Mouse (Mus musculus) brown adipose tissue, adult 24 weeks (tissue): Measurements from ENCODE around the gene Ube3c. TPM values are rescaled to one million over a fixed set of nuclear protein-coding genes. Genes with fewer than 3 reads are reported as not detected.
"Not testable (repeated sequence)": the region's sequence is repeated elsewhere in the genome, so short reads cannot be mapped to it uniquely, and the experiment has no call there.

Experiments used
- H3K27ac ChIP-seq: fragments of 200-500 bp; replicated peaks from 2 replicates; pipeline ENCODE4 v1.5.1; 2012; ENCODE audit warnings: low read depth, mild to moderate bottlenecking, low read length
- H3K4me1 ChIP-seq: fragments of 200-500 bp; 2 replicates; pipeline ENCODE4 v1.6.1; 2012; ENCODE audit warnings: low read length, mixed read lengths; ENCODE audit not compliant: control insufficient read depth, insufficient read depth, insufficient read length
- H3K4me3 ChIP-seq: fragments of 200-500 bp; 2 replicates; pipeline ENCODE4 v1.5.1; 2012; ENCODE audit warnings: low read depth, mild to moderate bottlenecking, low read length, moderate library complexity; ENCODE audit not compliant: insufficient read depth
- polyA plus RNA-seq: library from polyadenylated mRNA; stranded (reverse); fragments of >200 nt; gene quantifications from 2 replicates; pipeline ENCODE4 v1.2.4, GENCODE M21; 2012; ENCODE audit not compliant: missing spikeins, insufficient read depth, insufficient read length

Gene Ube3c
- 18.5 and 22.0 TPM in 2 replicates for polyA plus RNA-seq

DNA sequence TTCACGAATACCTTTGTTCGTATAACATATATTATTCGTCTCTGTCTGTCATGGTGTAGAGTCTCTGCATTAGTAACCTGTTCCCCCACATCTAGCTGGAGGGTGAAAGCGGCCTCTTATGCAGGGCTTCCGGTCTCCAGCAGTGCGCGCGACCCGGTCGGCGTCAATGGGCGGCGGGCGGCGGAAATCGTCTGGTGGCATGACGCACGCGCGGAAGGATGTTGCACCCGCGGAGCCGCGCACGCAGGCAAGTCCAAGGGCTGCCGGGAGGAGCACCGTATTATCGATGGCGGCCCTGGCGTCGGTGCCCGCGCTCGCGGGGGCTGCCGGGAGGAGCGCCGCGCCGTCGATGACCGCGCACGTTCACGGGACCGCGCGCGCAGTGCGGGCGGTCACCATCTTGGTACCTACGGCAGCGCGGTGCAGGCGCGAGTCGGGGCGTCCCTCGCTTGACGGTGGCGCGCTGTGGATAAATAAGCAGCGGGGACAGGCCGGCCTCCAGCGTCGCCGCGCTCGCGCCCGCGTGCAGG, at the start of gene Ube3c:
Gene Ube3c (plus strand): TSS at position 395 of the 530 bp plus-strand sequence.
- Histone ChIP-seq H3K27ac (peak within 1 kb of the TSS; percentile 55), H3K4me3 (peak within 1 kb of the TSS; percentile 83), H3K4me1 (peaks cover 7% of the 10 kb centered on the region)

- no peaks in the 10 kb centered on the region for H3K4me1 ChIP-seq
- no peak overlapping the region for H3K27ac ChIP-seq
- H3K4me3 ChIP-seq: no peak overlapping the region
Measured at GRCm38 (mm10) chr5:29560111-29560510, 8.9 kb upstream of the Ube3c start.

GRCm38 (mm10) chr5:29560667-29561066, 8.4 kb upstream of the Ube3c start:
- H3K4me3 ChIP-seq: no peak overlapping the region
- H3K4me1 ChIP-seq: no peaks in the 10 kb centered on the region
- H3K27ac ChIP-seq: no peak overlapping the region

DNA sequence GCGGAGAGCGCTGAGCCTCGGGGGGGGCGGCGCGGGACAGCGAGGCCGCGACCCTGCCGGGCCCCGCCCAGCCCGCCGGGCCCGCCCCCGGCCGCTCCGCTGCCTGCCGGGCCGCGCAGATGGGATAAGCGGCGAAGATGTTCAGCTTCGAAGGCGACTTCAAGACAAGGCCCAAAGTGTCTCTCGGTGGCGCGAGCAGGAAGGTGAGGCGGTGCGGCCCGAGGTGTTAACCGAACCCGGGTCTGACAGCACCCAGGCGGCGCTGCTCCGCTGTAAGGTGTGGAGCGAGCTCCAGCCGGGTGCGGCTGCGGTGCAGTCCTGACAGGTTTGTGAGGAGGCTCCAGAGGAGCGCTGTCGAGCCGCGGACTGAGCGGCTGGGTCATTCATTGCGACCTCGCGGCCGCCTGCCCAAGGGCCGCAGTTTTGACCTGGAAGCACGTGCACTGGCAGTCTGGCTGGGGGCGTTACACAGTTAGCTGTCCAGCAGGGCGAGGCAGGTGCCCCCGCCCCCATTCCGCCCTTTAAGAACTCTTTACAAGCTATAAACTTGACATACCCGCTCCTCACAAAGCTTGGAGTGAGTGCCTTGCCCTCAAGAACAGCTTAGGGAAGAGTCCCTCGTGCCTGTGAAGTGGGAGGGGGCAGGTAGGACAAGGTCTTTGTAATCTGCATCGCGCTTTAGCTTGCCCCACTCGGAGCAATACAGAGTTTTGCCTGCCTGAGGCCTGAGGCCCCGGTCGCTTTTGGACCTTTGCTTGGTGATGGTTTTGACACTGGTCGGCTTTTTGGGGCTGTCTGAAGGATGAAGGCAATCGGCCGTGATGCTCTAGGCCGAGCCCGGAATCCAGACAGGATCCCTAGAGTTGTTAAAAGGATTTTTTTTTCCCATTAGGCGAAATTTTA, 587 bp downstream of the Ube3c start:
- peak overlapping the region; percentile 83 for H3K4me3 ChIP-seq
- H3K4me1 ChIP-seq: peaks cover 7% of the 10 kb centered on the region
- H3K27ac ChIP-seq: peak overlapping the region; percentile 55

DNA sequence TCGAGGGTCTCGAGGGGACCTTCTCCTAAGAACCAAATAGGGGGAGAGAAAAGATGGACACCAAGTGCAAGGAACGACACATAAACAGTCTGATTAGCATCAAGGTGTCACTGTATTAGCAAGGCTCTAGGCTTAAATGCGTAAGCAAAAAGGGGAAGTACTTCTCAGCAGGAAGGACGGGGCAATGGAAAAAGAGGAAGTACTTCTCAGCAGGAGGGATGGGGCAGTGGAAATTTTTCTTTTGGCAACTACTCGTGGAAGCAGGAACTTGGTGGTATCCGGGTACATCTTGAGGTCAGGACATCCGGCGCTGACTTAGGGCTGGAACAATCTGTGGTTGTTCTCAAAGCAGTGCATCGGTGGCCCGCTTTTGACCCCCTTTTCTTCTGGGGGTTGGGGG, 5.2 kb downstream of the Ube3c start:
- not testable (repeated sequence) for H3K4me1 ChIP-seq, H3K4me3 ChIP-seq, H3K27ac ChIP-seq

DNA sequence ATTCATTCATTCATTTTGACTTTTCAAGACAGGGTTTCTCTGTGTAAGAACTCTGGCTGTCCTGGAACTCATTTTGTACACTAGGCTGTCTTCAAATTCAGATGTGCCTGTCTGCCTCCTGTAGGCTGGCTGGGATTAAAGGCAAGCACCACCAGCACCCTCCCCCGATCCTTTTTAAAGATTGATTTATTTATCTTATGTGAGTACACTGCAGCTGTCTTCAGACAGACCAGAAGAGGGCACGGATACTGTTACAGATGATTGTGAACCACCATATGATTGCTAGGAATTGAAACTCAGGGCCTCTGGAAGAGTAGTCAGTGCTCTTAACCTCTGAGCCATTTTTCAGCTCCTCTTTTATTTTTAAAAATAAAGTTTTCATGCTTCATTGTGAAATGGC, 6.0 kb downstream of the Ube3c start:
- Histone ChIP-seq H3K27ac (no peak overlapping the region), H3K4me1 (peaks cover 7% of the 10 kb centered on the region; the same call in 1 of the 2 replicates), H3K4me3 (no peak overlapping the region)

DNA sequence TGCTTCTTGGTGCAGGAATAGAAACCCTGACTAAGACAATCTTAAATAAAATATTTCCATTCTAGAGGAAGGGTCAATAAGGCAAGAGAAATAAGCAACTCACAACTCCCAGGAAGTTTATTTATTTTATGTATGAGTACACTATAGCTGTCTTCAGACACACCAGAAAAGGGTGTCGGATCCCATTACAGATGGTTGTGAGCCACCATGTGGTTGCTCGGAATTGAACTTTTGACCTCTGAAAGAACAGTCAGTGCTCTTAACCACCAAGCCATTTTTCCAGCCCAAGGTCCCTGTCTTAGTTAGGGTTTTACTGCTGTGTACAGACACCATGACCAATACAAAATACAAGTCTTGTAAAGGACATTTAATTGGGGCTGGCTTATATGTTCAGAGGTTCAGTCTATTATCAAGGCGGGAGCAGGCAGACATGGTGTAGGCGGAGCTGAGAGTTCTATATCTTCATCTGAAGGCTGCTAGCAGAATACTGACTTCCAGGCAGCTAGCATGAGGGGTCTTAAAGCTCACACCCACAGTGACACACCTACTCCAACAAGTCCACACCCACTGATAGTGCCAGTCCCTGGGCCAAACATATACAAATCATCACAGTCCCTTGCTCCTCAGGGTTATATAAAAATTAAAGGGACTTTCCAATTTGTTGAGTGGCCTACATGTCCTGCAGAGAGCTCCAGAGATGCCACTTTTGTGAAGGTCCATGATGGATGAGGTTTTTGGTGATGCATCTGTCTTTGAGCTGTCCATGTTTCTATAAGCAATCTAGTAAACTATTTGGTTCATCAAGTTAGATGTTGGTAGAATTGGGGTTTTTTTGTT, 9.0 kb downstream of the Ube3c start:
- no peak overlapping the region for H3K4me3 ChIP-seq
- H3K4me1 ChIP-seq: no peaks in the 10 kb centered on the region
- no peak overlapping the region for H3K27ac ChIP-seq

- no peak overlapping the region for H3K27ac ChIP-seq
- H3K4me1 ChIP-seq: no peaks in the 10 kb centered on the region
- H3K4me3 ChIP-seq: no peak overlapping the region
Measured at GRCm38 (mm10) chr5:29583880-29584595, 15.0 kb downstream of the Ube3c start.

GRCm38 (mm10) chr5:29592161-29592560, 23.1 kb downstream of the Ube3c start:
- not testable (repeated sequence) for H3K27ac ChIP-seq, H3K4me3 ChIP-seq, H3K4me1 ChIP-seq

GRCm38 (mm10) chr5:29606546-29606945, 37.5 kb downstream of the Ube3c start:
- Histone ChIP-seq H3K4me1 (no peaks in the 10 kb centered on the region), H3K27ac (no peak overlapping the region), H3K4me3 (no peak overlapping the region)

- no peaks in the 10 kb centered on the region for H3K4me1 ChIP-seq
- H3K4me3 ChIP-seq: no peak overlapping the region
- H3K27ac ChIP-seq: no peak overlapping the region
Measured at GRCm38 (mm10) chr5:29625610-29626009, 56.6 kb downstream of the Ube3c start.

GRCm38 (mm10) chr5:29629941-29630340, 60.9 kb downstream of the Ube3c start:
- H3K4me3 ChIP-seq: no peak overlapping the region
- no peaks in the 10 kb centered on the region for H3K4me1 ChIP-seq

DNA sequence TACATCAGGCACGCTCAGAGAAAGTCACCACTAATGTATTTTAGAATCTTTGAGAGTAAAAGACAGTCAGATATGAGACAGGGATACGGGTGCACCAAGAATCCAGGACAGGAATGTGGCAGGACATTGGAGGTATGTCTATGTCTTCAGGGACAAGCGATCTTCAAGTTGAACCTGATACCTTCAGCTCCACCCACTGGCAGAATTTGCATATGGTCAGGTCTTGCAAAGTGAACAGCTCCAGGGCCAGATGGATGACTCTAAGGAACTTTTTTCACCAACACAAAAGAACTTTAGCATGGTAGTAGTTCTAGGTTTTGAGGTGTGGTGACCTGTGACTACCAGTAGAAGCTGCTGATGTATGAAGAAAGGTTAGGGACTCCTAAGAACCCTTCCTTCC, 62.7 kb downstream of the Ube3c start:
- Histone ChIP-seq H3K4me1 (no peaks in the 10 kb centered on the region), H3K4me3 (no peak overlapping the region), H3K27ac (no peak overlapping the region)

More at GRCm38 (mm10) chr5:29629941-29630340, 60.9 kb downstream of the Ube3c start:
- no peak overlapping the region for H3K27ac ChIP-seq

- Histone ChIP-seq H3K4me3 (no peak overlapping the region), H3K4me1 (no peaks in the 10 kb centered on the region), H3K27ac (no peak overlapping the region)
Measured at GRCm38 (mm10) chr5:29636298-29636697, 67.3 kb downstream of the Ube3c start.

DNA sequence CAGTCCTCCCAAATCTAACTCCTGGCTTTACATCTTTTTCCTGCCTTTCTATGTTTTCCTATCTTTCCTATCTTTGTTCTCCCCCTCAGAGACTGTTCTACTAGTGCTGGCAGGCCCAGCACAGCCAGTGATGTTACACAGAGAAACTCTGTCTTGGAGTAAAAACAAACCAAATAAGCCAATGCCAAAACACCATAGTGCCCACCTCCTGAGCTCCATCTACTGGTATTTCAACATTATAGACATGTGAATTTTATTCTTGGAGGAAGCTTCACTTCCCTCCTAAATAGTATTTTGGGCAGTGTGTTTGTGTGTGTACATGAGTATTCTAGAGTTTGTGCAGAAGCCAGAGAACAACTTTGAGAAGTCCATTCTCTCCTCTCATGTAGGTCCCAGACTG, 67.8 kb downstream of the Ube3c start:
- Histone ChIP-seq H3K4me1 (no peaks in the 10 kb centered on the region), H3K4me3 (no peak overlapping the region), H3K27ac (no peak overlapping the region)
